Mouse (Mus musculus): ENCODE measurements around the gene Vti1a. TPM values are rescaled to one million over a fixed set of nuclear protein-coding genes. Genes with fewer than 3 reads are reported as not detected.

Vti1a gene
- polyA plus RNA-seq, 1 experiment from 2014 or later: 26.1 TPM

DNA sequence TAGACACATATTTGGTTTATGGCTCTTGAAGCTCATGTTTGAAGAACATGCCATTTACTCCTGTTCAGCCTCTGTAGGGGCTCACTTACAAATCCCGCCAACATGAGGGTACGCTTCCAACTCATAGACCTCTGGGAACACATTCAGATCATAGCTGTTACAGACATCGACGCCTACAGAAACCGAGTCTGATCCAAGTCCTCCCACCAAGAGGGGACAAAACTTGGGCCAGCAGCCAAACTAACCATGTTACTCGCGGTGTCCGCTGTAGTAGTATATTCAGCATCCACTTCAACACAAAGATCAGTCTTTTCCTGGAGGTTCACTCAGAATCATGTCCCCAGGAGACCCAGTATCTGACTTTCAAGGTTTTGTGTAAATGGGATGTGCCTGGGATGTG, 193.5 kb downstream of the Vti1a start:
- WGBS: 95% methylated on average over 8 of the region's 8 CpGs
- H3K4me2 ChIP-seq (ENCODE audit: low read depth): no peak overlapping the region

GRCm38 (mm10) chr19:55513941-55514340, 197.8 kb downstream of the Vti1a start:
- ATAC-seq (ENCODE audit: insufficient read depth, low FRiP score, low TSS enrichment) (no peak), DNase-seq (ENCODE audit: low spot score) (no peak)
- Histone ChIP-seq H3K4me2 (ENCODE audit: low read depth) (no peak overlapping the region), H3K4me3 (ENCODE audit: low read depth, low read length) (no peak overlapping the region), H3K4me1 (ENCODE audit: control insufficient read depth, insufficient read depth, low read length) (no peaks in the 10 kb centered on the region), H3K36me3 (ENCODE audit: control insufficient read depth, insufficient read depth, low read length) (no peaks in the 10 kb centered on the region), H3K9me3 (ENCODE audit: control insufficient read depth, low read length) (no peaks in the 10 kb centered on the region), H3K27me3 (ENCODE audit: control insufficient read depth, insufficient read depth, low read length) (no peaks in the 10 kb centered on the region), H3K27ac (ENCODE audit: low read depth, low read length) (no peak overlapping the region), H3K9ac (ENCODE audit: low read length) (no peak overlapping the region)
- 79% methylated on average over 4 of the region's 4 CpGs for WGBS

More for the DNA sequence above, 193.5 kb downstream of the Vti1a start:
- no peaks in the 10 kb centered on the region for H3K9me3 ChIP-seq (ENCODE audit: control insufficient read depth, low read length)
- DNase-seq (ENCODE audit: low spot score) (no peak), ATAC-seq (ENCODE audit: insufficient read depth, low FRiP score, low TSS enrichment) (no peak)
- no peaks in the 10 kb centered on the region; the same call in 1 of the 2 replicates for H3K36me3 ChIP-seq (ENCODE audit: control insufficient read depth, insufficient read depth, low read length)
- no peak overlapping the region for H3K4me3 ChIP-seq (ENCODE audit: low read depth, low read length)
- no peaks in the 10 kb centered on the region for H3K4me1 ChIP-seq (ENCODE audit: control insufficient read depth, insufficient read depth, low read length)
- no peaks in the 10 kb centered on the region for H3K27me3 ChIP-seq (ENCODE audit: control insufficient read depth, insufficient read depth, low read length)
- no peak overlapping the region for H3K27ac ChIP-seq (ENCODE audit: low read depth, low read length)
- H3K9ac ChIP-seq (ENCODE audit: low read length): no peak overlapping the region

DNA sequence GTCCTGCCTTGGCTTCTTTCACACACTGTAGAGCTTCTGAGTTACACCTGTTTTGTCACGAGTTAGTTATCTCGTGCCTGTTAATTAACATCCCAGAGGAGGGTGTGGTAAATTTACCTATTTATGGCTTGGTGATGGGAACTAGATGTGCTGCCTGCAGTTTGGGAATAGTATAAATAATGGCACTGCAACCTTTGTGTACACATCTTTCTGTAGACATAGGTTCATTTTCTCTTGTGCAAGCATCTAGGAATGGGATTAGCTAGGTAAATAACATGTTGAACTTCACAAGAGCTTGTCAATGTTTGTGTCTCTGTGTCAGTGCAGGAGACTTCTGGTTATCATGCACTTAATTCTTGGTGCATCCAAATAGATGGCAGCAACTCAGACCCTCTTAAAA, 204.1 kb downstream of the Vti1a start:
- H3K9ac ChIP-seq (ENCODE audit: low read length): no peak overlapping the region
- no peaks in the 10 kb centered on the region for H3K36me3 ChIP-seq (ENCODE audit: control insufficient read depth, insufficient read depth, low read length)
- 80% methylated on average over 2 of the region's 2 CpGs for WGBS
- no peak overlapping the region for H3K4me3 ChIP-seq (ENCODE audit: low read depth, low read length)
- no peaks in the 10 kb centered on the region for H3K4me1 ChIP-seq (ENCODE audit: control insufficient read depth, insufficient read depth, low read length)
- no peak for ATAC-seq (ENCODE audit: insufficient read depth, low FRiP score, low TSS enrichment)
- no peak overlapping the region for H3K4me2 ChIP-seq (ENCODE audit: low read depth)
- H3K27ac ChIP-seq (ENCODE audit: low read depth, low read length): no peak overlapping the region
- H3K27me3 ChIP-seq (ENCODE audit: control insufficient read depth, insufficient read depth, low read length): no peaks in the 10 kb centered on the region
- H3K9me3 ChIP-seq (ENCODE audit: control insufficient read depth, low read length): no peaks in the 10 kb centered on the region
- no peak for DNase-seq (ENCODE audit: low spot score)

DNA sequence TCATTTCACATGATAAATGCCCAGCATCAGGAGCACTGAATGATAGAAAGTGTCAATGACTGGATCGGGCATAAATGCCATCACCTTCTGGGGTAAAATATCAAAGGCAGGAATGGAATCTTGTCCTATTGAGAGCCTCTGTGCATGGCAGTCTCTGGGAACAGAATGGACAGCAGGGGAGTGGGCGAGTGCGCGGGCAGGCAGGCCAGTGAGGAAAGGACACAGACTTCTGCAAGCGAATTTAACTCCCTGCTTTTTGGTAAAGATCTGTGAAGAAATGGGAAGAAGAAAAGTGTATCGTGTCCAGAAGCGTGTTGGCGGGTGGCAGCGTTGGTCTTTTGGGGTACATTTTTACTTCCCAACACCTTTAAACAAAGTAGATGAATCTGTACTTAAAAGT, 207.2 kb downstream of the Vti1a start:
- ATAC-seq (ENCODE audit: insufficient read depth, low FRiP score, low TSS enrichment) (no peak), DNase-seq (ENCODE audit: low spot score) (no peak)
- 90% methylated on average over 9 of the region's 9 CpGs for WGBS
- H3K9me3 ChIP-seq (ENCODE audit: control insufficient read depth, low read length): no peaks in the 10 kb centered on the region
- H3K4me1 ChIP-seq (ENCODE audit: control insufficient read depth, insufficient read depth, low read length): no peaks in the 10 kb centered on the region
- no peaks in the 10 kb centered on the region for H3K36me3 ChIP-seq (ENCODE audit: control insufficient read depth, insufficient read depth, low read length)
- H3K4me3 ChIP-seq (ENCODE audit: low read depth, low read length): no peak overlapping the region
- no peak overlapping the region for H3K4me2 ChIP-seq (ENCODE audit: low read depth)
- H3K9ac ChIP-seq (ENCODE audit: low read length): no peak overlapping the region
- no peaks in the 10 kb centered on the region for H3K27me3 ChIP-seq (ENCODE audit: control insufficient read depth, insufficient read depth, low read length)
- no peak overlapping the region for H3K27ac ChIP-seq (ENCODE audit: low read depth, low read length)

DNA sequence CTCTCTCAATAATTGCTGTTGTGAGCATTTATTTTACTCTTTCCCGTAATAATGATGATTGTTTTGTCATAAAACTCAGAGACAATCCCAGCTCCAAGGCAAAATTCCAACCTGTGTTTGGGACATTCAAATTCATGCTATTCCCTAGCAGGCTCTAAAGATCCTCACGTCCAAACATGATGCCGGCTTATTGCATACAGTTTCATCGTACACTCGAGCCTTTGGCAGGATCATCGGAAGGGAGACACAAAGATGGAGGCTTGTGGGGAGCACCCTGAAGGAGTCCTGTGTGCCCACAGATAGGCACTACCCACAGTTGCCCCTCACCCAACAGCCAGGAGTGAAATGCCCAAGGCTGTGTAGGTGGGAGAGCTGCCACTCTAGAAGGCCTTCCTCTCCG, 208.3 kb downstream of the Vti1a start:
- 91% methylated on average over 7 of the region's 7 CpGs for WGBS
- H3K9ac ChIP-seq (ENCODE audit: low read length): no peak overlapping the region
- no peak for ATAC-seq (ENCODE audit: insufficient read depth, low FRiP score, low TSS enrichment)
- H3K27me3 ChIP-seq (ENCODE audit: control insufficient read depth, insufficient read depth, low read length): no peaks in the 10 kb centered on the region
- H3K4me2 ChIP-seq (ENCODE audit: low read depth): no peak overlapping the region
- no peak overlapping the region for H3K4me3 ChIP-seq (ENCODE audit: low read depth, low read length)
- no peak for DNase-seq (ENCODE audit: low spot score)
- H3K36me3 ChIP-seq (ENCODE audit: control insufficient read depth, insufficient read depth, low read length): no peaks in the 10 kb centered on the region
- no peaks in the 10 kb centered on the region for H3K4me1 ChIP-seq (ENCODE audit: control insufficient read depth, insufficient read depth, low read length)
- no peaks in the 10 kb centered on the region for H3K9me3 ChIP-seq (ENCODE audit: control insufficient read depth, low read length)
- no peak overlapping the region for H3K27ac ChIP-seq (ENCODE audit: low read depth, low read length)

DNA sequence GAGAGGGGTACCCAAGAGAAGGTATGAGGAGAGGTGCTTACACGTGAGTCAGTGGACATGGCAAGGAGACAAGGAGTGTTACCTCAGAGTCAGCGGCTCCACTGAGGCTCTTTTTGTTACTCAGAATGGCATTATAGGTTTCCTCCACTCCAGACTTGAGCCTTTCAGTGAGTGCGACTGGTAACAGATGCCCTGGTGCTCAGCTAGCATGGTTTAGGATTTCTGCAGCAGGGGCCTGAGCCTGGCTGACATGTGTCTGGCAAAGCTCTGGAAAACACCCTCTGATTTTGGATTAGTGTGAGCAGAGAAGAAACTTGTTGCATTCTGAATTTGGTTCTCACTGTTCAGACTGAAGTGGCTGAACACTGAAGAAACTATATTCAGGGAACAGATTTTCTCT, 209.0 kb downstream of the Vti1a start:
- no peak overlapping the region for H3K4me3 ChIP-seq (ENCODE audit: low read depth, low read length)
- H3K27me3 ChIP-seq (ENCODE audit: control insufficient read depth, insufficient read depth, low read length): no peaks in the 10 kb centered on the region
- 79% methylated on average over 3 of the region's 3 CpGs for WGBS
- DNase-seq (ENCODE audit: low spot score): no peak
- no peak overlapping the region for H3K4me2 ChIP-seq (ENCODE audit: low read depth)
- H3K36me3 ChIP-seq (ENCODE audit: control insufficient read depth, insufficient read depth, low read length): no peaks in the 10 kb centered on the region
- no peaks in the 10 kb centered on the region for H3K4me1 ChIP-seq (ENCODE audit: control insufficient read depth, insufficient read depth, low read length)
- ATAC-seq (ENCODE audit: insufficient read depth, low FRiP score, low TSS enrichment): no peak
- H3K27ac ChIP-seq (ENCODE audit: low read depth, low read length): no peak overlapping the region
- H3K9ac ChIP-seq (ENCODE audit: low read length): no peak overlapping the region
- H3K9me3 ChIP-seq (ENCODE audit: control insufficient read depth, low read length): no peaks in the 10 kb centered on the region

GRCm38 (mm10) chr19:55526717-55527235, 210.7 kb downstream of the Vti1a start:
- ATAC-seq (ENCODE audit: insufficient read depth, low FRiP score, low TSS enrichment) (no peak), DNase-seq (ENCODE audit: low spot score) (no peak)
- no peak overlapping the region for H3K4me3 ChIP-seq (ENCODE audit: low read depth, low read length)
- H3K36me3 ChIP-seq (ENCODE audit: control insufficient read depth, insufficient read depth, low read length): no peaks in the 10 kb centered on the region
- WGBS: 42% methylated on average over 2 of the region's 2 CpGs
- H3K9me3 ChIP-seq (ENCODE audit: control insufficient read depth, low read length): no peaks in the 10 kb centered on the region
- no peak overlapping the region for H3K9ac ChIP-seq (ENCODE audit: low read length)
- no peaks in the 10 kb centered on the region for H3K27me3 ChIP-seq (ENCODE audit: control insufficient read depth, insufficient read depth, low read length)
- no peaks in the 10 kb centered on the region for H3K4me1 ChIP-seq (ENCODE audit: control insufficient read depth, insufficient read depth, low read length)
- no peak overlapping the region for H3K27ac ChIP-seq (ENCODE audit: low read depth, low read length)
- H3K4me2 ChIP-seq (ENCODE audit: low read depth): no peak overlapping the region

GRCm38 (mm10) chr19:55530041-55530440, 213.9 kb downstream of the Vti1a start:
- ATAC-seq (ENCODE audit: insufficient read depth, low FRiP score, low TSS enrichment): no peak
- 89% methylated on average over 3 of the region's 3 CpGs for WGBS
- no peak overlapping the region for H3K27ac ChIP-seq (ENCODE audit: low read depth, low read length)

DNA sequence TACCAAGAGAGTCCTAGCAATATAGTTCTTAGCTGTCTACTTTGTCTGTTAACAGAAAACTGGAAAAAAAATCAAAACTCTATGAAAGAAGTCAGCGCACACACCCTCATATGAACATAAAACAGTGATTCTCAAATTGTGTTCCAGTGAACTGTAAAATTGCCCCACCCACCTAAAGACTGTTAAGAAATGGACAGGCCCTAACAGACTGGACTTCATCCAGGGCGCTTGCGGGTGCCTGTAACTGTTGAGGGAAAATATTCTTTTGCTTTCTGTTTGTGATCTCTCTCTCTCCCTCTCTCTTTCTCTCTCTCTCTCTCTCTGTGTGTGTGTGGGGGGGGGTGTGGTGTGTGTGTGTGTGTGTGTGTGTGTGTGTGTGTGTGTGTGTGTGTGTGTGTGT, 216.6 kb downstream of the Vti1a start:
- Histone ChIP-seq H3K36me3 (ENCODE audit: control insufficient read depth, insufficient read depth, low read length) (no peaks in the 10 kb centered on the region), H3K4me2 (ENCODE audit: low read depth) (no peak overlapping the region), H3K9ac (ENCODE audit: low read length) (no peak overlapping the region), H3K4me1 (ENCODE audit: control insufficient read depth, insufficient read depth, low read length) (no peaks in the 10 kb centered on the region), H3K4me3 (ENCODE audit: low read depth, low read length) (no peak overlapping the region), H3K27me3 (ENCODE audit: control insufficient read depth, insufficient read depth, low read length) (no peaks in the 10 kb centered on the region), H3K9me3 (ENCODE audit: control insufficient read depth, low read length) (no peaks in the 10 kb centered on the region), H3K27ac (ENCODE audit: low read depth, low read length) (no peak overlapping the region)
- no peak for DNase-seq (ENCODE audit: low spot score)
- no peak for ATAC-seq (ENCODE audit: insufficient read depth, low FRiP score, low TSS enrichment)
- WGBS: 97% methylated on average over 3 of the region's 3 CpGs

More at GRCm38 (mm10) chr19:55530041-55530440, 213.9 kb downstream of the Vti1a start:
- H3K9me3 ChIP-seq (ENCODE audit: control insufficient read depth, low read length): no peaks in the 10 kb centered on the region
- no peaks in the 10 kb centered on the region for H3K27me3 ChIP-seq (ENCODE audit: control insufficient read depth, insufficient read depth, low read length)
- H3K4me1 ChIP-seq (ENCODE audit: control insufficient read depth, insufficient read depth, low read length): no peaks in the 10 kb centered on the region
- DNase-seq (ENCODE audit: low spot score): no peak
- H3K4me2 ChIP-seq (ENCODE audit: low read depth): no peak overlapping the region
- no peak overlapping the region for H3K9ac ChIP-seq (ENCODE audit: low read length)
- H3K4me3 ChIP-seq (ENCODE audit: low read depth, low read length): no peak overlapping the region
- H3K36me3 ChIP-seq (ENCODE audit: control insufficient read depth, insufficient read depth, low read length): no peaks in the 10 kb centered on the region

Data from neural tube, embryonic 11.5 days (tissue).